Mouse (Mus musculus) liver, postnatal 0 days (tissue): ENCODE measurements around the gene Esrrg. TPM values are rescaled to one million over a fixed set of nuclear protein-coding genes. Genes with fewer than 3 reads are reported as not detected.

ENCODE experiments used
- ATAC-seq: fragments of 200-750 bp; cut with Nextera tagmentation; 2 replicates; pipeline ENCODE4 v1.8.0; 2017; ENCODE audit warnings: mild to moderate bottlenecking, moderate library complexity
- DNase-seq: peaks from one replicate; pipeline ENCODE4 v3.0.0-alpha.2; 2016
- H3K27ac ChIP-seq: fragments of 300-500 bp; sonication (generic); 2 replicates; pipeline ENCODE4 v1.5.1; 2014; ENCODE audit warnings: antibody characterized with exemption, moderate library complexity, mild to moderate bottlenecking, low read depth
- H3K27me3 ChIP-seq: fragments of 300-500 bp; sonication (generic); 2 replicates; pipeline ENCODE4 v1.6.1; 2014; ENCODE audit warnings: low read length, control low read depth, mixed read lengths; ENCODE audit not compliant: insufficient read depth
- H3K36me3 ChIP-seq: fragments of 300-500 bp; sonication (generic); replicated peaks from 2 replicates; pipeline ENCODE4 v1.6.1; 2014; ENCODE audit warnings: mild to moderate bottlenecking, control low read depth, low read length, moderate library complexity, mixed read lengths; ENCODE audit not compliant: insufficient read depth
- H3K4me1 ChIP-seq: fragments of 300-500 bp; sonication (generic); 2 replicates; pipeline ENCODE4 v1.6.1; 2014; ENCODE audit warnings: antibody characterized with exemption, mild to moderate bottlenecking, control low read depth; ENCODE audit not compliant: insufficient read depth
- H3K4me2 ChIP-seq: fragments of 300-500 bp; sonication (generic); 2 replicates; pipeline ENCODE4 v1.6.1; 2014; ENCODE audit warnings: low read depth, mild to moderate bottlenecking, low read length, moderate library complexity, mixed read lengths
- H3K4me3 ChIP-seq: fragments of 300-500 bp; sonication (generic); 2 replicates; pipeline ENCODE4 v1.5.1; 2014; ENCODE audit warnings: low read depth, low read length
- H3K9ac ChIP-seq: fragments of 300-500 bp; sonication (generic); replicated peaks from 2 replicates; pipeline ENCODE4 v1.6.1; 2014; ENCODE audit warnings: mild to moderate bottlenecking, moderate library complexity
- H3K9me3 ChIP-seq: fragments of 300-500 bp; sonication (generic); 2 replicates; pipeline ENCODE4 v1.6.1; 2016; ENCODE audit warnings: mild to moderate bottlenecking, control low read depth, low read length, mixed read lengths
- CTCF ChIP-seq: sonication (generic); IDR thresholded peaks from 2 replicates; pipeline ENCODE4 v1.5.1; 2016; ENCODE audit warnings: antibody characterized with exemption, low read depth
- EP300 ChIP-seq: IDR thresholded peaks from 2 replicates; pipeline ENCODE4 v1.6.1; 2016; ENCODE audit warnings: antibody characterized with exemption, low read depth, mild to moderate bottlenecking
- WGBS: fragments of 180-500 bp; shearing (Covaris S2); extraction: QIAGEN DNeasy Blood & Tissue Kit; methylation state at CpG from one replicate; pipeline ENCODE4 v1.1.7; 2014; ENCODE audit not compliant: insufficient replicate concordance; 5-methylcytosine and 5-hydroxymethylcytosine counted together
- polyA plus RNA-seq: library from polyadenylated mRNA; unstranded; fragments of >200 nt; fragmentation: Nextera tagmentation; extraction: Ambion mirVana; gene quantifications from 2 replicates; pipeline ENCODE4 v1.2.1, GENCODE M21; 2015

Esrrg gene
- polyA plus RNA-seq, 1 experiment from 2014 or later, result 0.11 TPM

GRCm38 (mm10) chr1:187740531-187740930 is 131.9 kb downstream of the Esrrg start:
- DNase-seq (no peak), ATAC-seq (no peak)
- Histone ChIP-seq H3K4me1 (no peaks in the 10 kb centered on the region), H3K27ac (no peak overlapping the region), H3K36me3 (no peaks in the 10 kb centered on the region), H3K9ac (no peak overlapping the region), H3K4me2 (no peak overlapping the region), H3K27me3 (no peaks in the 10 kb centered on the region), H3K9me3 (0 out of 2 replicates have a peak, but pooled peaks cover 2% of the 10 kb centered on the region), H3K4me3 (no peak overlapping the region)
- 78% methylated on average over 12 of the region's 12 CpGs for WGBS
- TF ChIP-seq EP300 (no peak), CTCF (no peak)

DNA sequence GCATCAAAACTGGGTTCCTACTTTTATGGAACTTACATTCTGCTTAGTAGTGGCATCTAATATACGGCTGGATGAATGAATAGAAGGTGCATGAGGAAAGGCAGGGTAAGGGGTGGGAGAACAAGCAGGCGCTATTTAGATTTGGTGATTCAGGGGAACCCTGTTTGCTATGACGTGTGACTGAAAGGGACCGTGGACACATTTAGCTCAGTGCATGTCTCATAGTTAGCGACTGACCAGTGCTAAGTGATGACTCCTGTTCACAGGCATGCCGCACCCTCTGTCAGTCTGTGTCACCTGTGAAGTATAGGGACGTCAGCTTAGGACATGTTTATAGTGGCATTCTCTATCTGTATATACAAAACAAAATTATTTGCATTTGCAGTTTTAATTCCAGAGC is 132.7 kb downstream of the Esrrg start:
- Histone ChIP-seq H3K36me3 (no peaks in the 10 kb centered on the region), H3K4me3 (no peak overlapping the region), H3K4me1 (no peaks in the 10 kb centered on the region), H3K27me3 (no peaks in the 10 kb centered on the region), H3K4me2 (no peak overlapping the region), H3K27ac (no peak overlapping the region), H3K9me3 (0 out of 2 replicates have a peak, but pooled peaks cover 3% of the 10 kb centered on the region), H3K9ac (no peak overlapping the region)
- 85% methylated on average over 7 of the region's 7 CpGs for WGBS
- no peak for ATAC-seq
- TF ChIP-seq CTCF (no peak), EP300 (no peak)
- no peak for DNase-seq

GRCm38 (mm10) chr1:187742071-187742470 is 133.5 kb downstream of the Esrrg start:
- Histone ChIP-seq H3K36me3 (no peaks in the 10 kb centered on the region), H3K4me3 (no peak overlapping the region), H3K4me1 (no peaks in the 10 kb centered on the region), H3K9ac (no peak overlapping the region), H3K27me3 (no peaks in the 10 kb centered on the region), H3K27ac (no peak overlapping the region), H3K9me3 (0 out of 2 replicates have a peak, but pooled peaks cover 3% of the 10 kb centered on the region), H3K4me2 (no peak overlapping the region)
- TF ChIP-seq CTCF (no peak), EP300 (no peak)
- DNase-seq (no peak), ATAC-seq (no peak)
- 78% methylated on average over 8 of the region's 8 CpGs for WGBS

DNA sequence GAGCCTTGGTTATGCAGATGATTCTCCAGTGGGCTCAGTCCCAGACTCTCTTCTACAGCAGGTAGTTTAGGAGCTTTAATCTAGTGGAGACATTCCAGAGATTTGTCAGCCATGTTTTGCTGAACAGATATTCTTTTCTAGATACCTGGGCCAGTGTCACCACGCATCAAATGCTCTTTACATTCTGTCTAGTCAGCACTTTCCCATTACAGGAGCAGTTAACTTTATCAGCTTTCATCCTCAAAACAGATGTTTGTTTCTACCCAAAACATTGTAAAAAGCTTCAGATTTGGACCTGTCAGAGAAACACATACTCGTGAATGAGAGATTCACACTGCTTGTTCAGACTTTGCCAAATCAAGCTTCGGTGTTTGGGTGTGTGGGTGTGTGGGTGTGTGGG is 140.7 kb downstream of the Esrrg start:
- ATAC-seq (no peak), DNase-seq (no peak)
- no peaks in the 10 kb centered on the region for H3K4me1 ChIP-seq
- H3K27ac ChIP-seq, result no peak overlapping the region
- H3K4me2 ChIP-seq, result no peak overlapping the region
- no peaks in the 10 kb centered on the region for H3K27me3 ChIP-seq
- TF ChIP-seq EP300, result no peak
- no peak for TF ChIP-seq CTCF
- 75% methylated on average over 3 of the region's 3 CpGs for WGBS
- no peak overlapping the region for H3K9ac ChIP-seq
- H3K4me3 ChIP-seq, result no peak overlapping the region
- H3K9me3 ChIP-seq, result 0 out of 2 replicates have a peak, but pooled peaks cover 3% of the 10 kb centered on the region
- H3K36me3 ChIP-seq, result no peaks in the 10 kb centered on the region

GRCm38 (mm10) chr1:187749931-187750330 is 141.3 kb downstream of the Esrrg start:
- Histone ChIP-seq H3K4me3 (no peak overlapping the region), H3K27me3 (no peaks in the 10 kb centered on the region), H3K27ac (no peak overlapping the region), H3K4me2 (no peak overlapping the region), H3K9ac (no peak overlapping the region), H3K36me3 (no peaks in the 10 kb centered on the region), H3K9me3 (0 out of 2 replicates have a peak, but pooled peaks cover 3% of the 10 kb centered on the region), H3K4me1 (no peaks in the 10 kb centered on the region)
- no peak for DNase-seq
- TF ChIP-seq CTCF, result no peak
- WGBS, result 68% methylated on average over 5 of the region's 5 CpGs
- ATAC-seq, result no peak

GRCm38 (mm10) chr1:187755528-187755927 is 146.9 kb downstream of the Esrrg start:
- WGBS, result 80% methylated on average over 13 of the region's 13 CpGs
- Histone ChIP-seq H3K4me1 (peaks cover 2% of the 10 kb centered on the region), H3K36me3 (no peaks in the 10 kb centered on the region), H3K4me2 (no peak overlapping the region), H3K9ac (no peak overlapping the region), H3K4me3 (no peak overlapping the region), H3K9me3 (no peaks in the 10 kb centered on the region), H3K27me3 (no peaks in the 10 kb centered on the region), H3K27ac (no peak overlapping the region)
- ATAC-seq, result peak; percentile 41; the same call in 1 of the 2 replicates
- TF ChIP-seq CTCF, result no peak
- DNase-seq, result no peak

GRCm38 (mm10) chr1:187757981-187758380 is 149.4 kb downstream of the Esrrg start:
- no peak overlapping the region for H3K4me2 ChIP-seq
- DNase-seq (no peak), ATAC-seq (no peak)
- 60% methylated on average over 1 of the region's 1 CpGs for WGBS
- TF ChIP-seq EP300 (no peak), CTCF (no peak)
- H3K27me3 ChIP-seq, result no peaks in the 10 kb centered on the region
- H3K4me1 ChIP-seq, result peaks cover 2% of the 10 kb centered on the region
- no peaks in the 10 kb centered on the region for H3K36me3 ChIP-seq
- H3K4me3 ChIP-seq, result no peak overlapping the region
- no peaks in the 10 kb centered on the region for H3K9me3 ChIP-seq
- H3K27ac ChIP-seq, result no peak overlapping the region
- no peak overlapping the region for H3K9ac ChIP-seq
